Mouse (Mus musculus) hindbrain, embryonic 12.5 days (tissue): ENCODE results near the gene Mki67. TPM values are rescaled to one million over a fixed set of nuclear protein-coding genes. Genes with fewer than 3 reads are reported as not detected.

Experiments used
- ATAC-seq: fragments of 200-750 bp; cut with Nextera tagmentation; 2 replicates; pipeline ENCODE4 v1.8.0; 2017; ENCODE audit warnings: moderate TSS enrichment; ENCODE audit not compliant: low FRiP score
- H3K27ac ChIP-seq: fragments of 300-500 bp; sonication (generic); 2 replicates; pipeline ENCODE4 v1.5.1; 2016; ENCODE audit warnings: mild to moderate bottlenecking
- H3K27me3 ChIP-seq: fragments of 300-500 bp; sonication (generic); 2 replicates; pipeline ENCODE4 v1.6.1; 2016; ENCODE audit warnings: mild to moderate bottlenecking
- H3K36me3 ChIP-seq: fragments of 300-500 bp; sonication (generic); 2 replicates; pipeline ENCODE4 v1.6.1; 2016; ENCODE audit warnings: mild to moderate bottlenecking
- H3K4me1 ChIP-seq: fragments of 300-500 bp; sonication (generic); 2 replicates; pipeline ENCODE4 v1.6.1; 2016
- H3K4me2 ChIP-seq: fragments of 300-500 bp; sonication (generic); replicated peaks from 2 replicates; pipeline ENCODE4 v1.6.1; 2016; ENCODE audit warnings: mild to moderate bottlenecking
- H3K4me3 ChIP-seq: fragments of 300-500 bp; sonication (generic); 2 replicates; pipeline ENCODE4 v1.5.1; 2016; ENCODE audit warnings: mild to moderate bottlenecking
- H3K9ac ChIP-seq: fragments of 300-500 bp; sonication (generic); 2 replicates; pipeline ENCODE4 v1.6.1; 2016; ENCODE audit warnings: mild to moderate bottlenecking, moderate library complexity
- H3K9me3 ChIP-seq: fragments of 300-500 bp; sonication (generic); replicated peaks from 2 replicates; pipeline ENCODE4 v1.6.1; 2016; ENCODE audit warnings: mild to moderate bottlenecking
- WGBS: fragments of 180-500 bp; shearing (Covaris S2); methylation state at CpG from one replicate; pipeline ENCODE4 v1.1.7; 2016; 5-methylcytosine and 5-hydroxymethylcytosine counted together
- polyA plus RNA-seq: library from polyadenylated mRNA; unstranded; fragments of >200 nt; fragmentation: Nextera tagmentation; extraction: Ambion mirVana; gene quantifications from 2 replicates; pipeline ENCODE4 v1.2.1, GENCODE M21; 2016

The Mki67 gene
- polyA plus RNA-seq, 1 experiment from 2014 or later: 37.0 TPM

- Histone ChIP-seq H3K4me1 (no peaks in the 10 kb centered on the region), H3K36me3 (no peaks in the 10 kb centered on the region), H3K4me2 (no peak overlapping the region), H3K4me3 (no peak overlapping the region), H3K27ac (no peak overlapping the region), H3K9ac (no peak overlapping the region), H3K9me3 (no peaks in the 10 kb centered on the region), H3K27me3 (no peaks in the 10 kb centered on the region)
- ATAC-seq: no peak
- 92% methylated on average over 7 of the region's 7 CpGs for WGBS
Measured at GRCm38 (mm10) chr7:135658150-135658549, 58.0 kb downstream of the Mki67 start.

GRCm38 (mm10) chr7:135655113-135655512 lies 61.0 kb downstream of the Mki67 start:
- Histone ChIP-seq H3K27ac (no peak overlapping the region), H3K9ac (no peak overlapping the region), H3K27me3 (no peaks in the 10 kb centered on the region), H3K4me3 (no peak overlapping the region), H3K4me1 (no peaks in the 10 kb centered on the region), H3K9me3 (no peaks in the 10 kb centered on the region), H3K36me3 (no peaks in the 10 kb centered on the region), H3K4me2 (no peak overlapping the region)
- WGBS: 83% methylated on average over 4 of the region's 4 CpGs
- ATAC-seq: no peak

GRCm38 (mm10) chr7:135654288-135654687 lies 61.9 kb downstream of the Mki67 start:
- H3K27me3 ChIP-seq: no peaks in the 10 kb centered on the region
- H3K9ac ChIP-seq: no peak overlapping the region
- H3K4me1 ChIP-seq: no peaks in the 10 kb centered on the region
- WGBS: 91% methylated on average over 6 of the region's 6 CpGs
- no peaks in the 10 kb centered on the region for H3K9me3 ChIP-seq
- no peaks in the 10 kb centered on the region for H3K36me3 ChIP-seq
- no peak overlapping the region for H3K4me3 ChIP-seq
- no peak for ATAC-seq
- no peak overlapping the region for H3K27ac ChIP-seq
- H3K4me2 ChIP-seq: no peak overlapping the region

GRCm38 (mm10) chr7:135653601-135654000 lies 62.6 kb downstream of the Mki67 start:
- Histone ChIP-seq H3K36me3 (no peaks in the 10 kb centered on the region), H3K4me1 (no peaks in the 10 kb centered on the region)

GRCm38 (mm10) chr7:135652781-135653180 lies 63.4 kb downstream of the Mki67 start:
- H3K36me3 ChIP-seq: no peaks in the 10 kb centered on the region
- 0 out of 2 replicates have a peak, but pooled peaks cover 4% of the 10 kb centered on the region for H3K9me3 ChIP-seq
- no peak overlapping the region for H3K9ac ChIP-seq
- WGBS: 56% methylated on average over 11 of the region's 11 CpGs
- H3K27ac ChIP-seq: no peak overlapping the region
- H3K4me2 ChIP-seq: no peak overlapping the region
- H3K4me3 ChIP-seq: no peak overlapping the region
- H3K27me3 ChIP-seq: no peaks in the 10 kb centered on the region
- no peak for ATAC-seq
- no peaks in the 10 kb centered on the region for H3K4me1 ChIP-seq

More at GRCm38 (mm10) chr7:135653601-135654000, 62.6 kb downstream of the Mki67 start:
- H3K4me2 ChIP-seq: no peak overlapping the region
- ATAC-seq: no peak
- H3K27ac ChIP-seq: no peak overlapping the region
- H3K27me3 ChIP-seq: no peaks in the 10 kb centered on the region
- 82% methylated on average over 7 of the region's 7 CpGs for WGBS
- no peak overlapping the region for H3K9ac ChIP-seq
- H3K9me3 ChIP-seq: no peaks in the 10 kb centered on the region
- no peak overlapping the region for H3K4me3 ChIP-seq

GRCm38 (mm10) chr7:135651831-135652511 lies 64.2 kb downstream of the Mki67 start:
- 0 out of 2 replicates have a peak, but pooled peaks cover 4% of the 10 kb centered on the region for H3K9me3 ChIP-seq
- no peak overlapping the region for H3K4me3 ChIP-seq
- no peak overlapping the region for H3K4me2 ChIP-seq
- WGBS: 64% methylated on average over 18 of the region's 18 CpGs
- H3K27me3 ChIP-seq: no peaks in the 10 kb centered on the region
- H3K9ac ChIP-seq: no peak overlapping the region
- H3K27ac ChIP-seq: no peak overlapping the region
- H3K36me3 ChIP-seq: no peaks in the 10 kb centered on the region
- ATAC-seq: no peak
- H3K4me1 ChIP-seq: no peaks in the 10 kb centered on the region

GRCm38 (mm10) chr7:135650061-135650460 lies 66.1 kb downstream of the Mki67 start:
- H3K36me3 ChIP-seq: no peaks in the 10 kb centered on the region
- no peaks in the 10 kb centered on the region for H3K4me1 ChIP-seq
- no peak overlapping the region for H3K4me2 ChIP-seq
- WGBS: 88% methylated on average over 5 of the region's 5 CpGs
- H3K9me3 ChIP-seq: 0 out of 2 replicates have a peak, but pooled peaks cover 4% of the 10 kb centered on the region
- H3K27me3 ChIP-seq: no peaks in the 10 kb centered on the region
- no peak overlapping the region for H3K4me3 ChIP-seq
- no peak for ATAC-seq
- H3K27ac ChIP-seq: no peak overlapping the region
- H3K9ac ChIP-seq: no peak overlapping the region

GRCm38 (mm10) chr7:135649306-135649705 lies 66.9 kb downstream of the Mki67 start:
- no peak overlapping the region for H3K9ac ChIP-seq
- H3K27me3 ChIP-seq: no peaks in the 10 kb centered on the region
- H3K4me2 ChIP-seq: no peak overlapping the region
- no peaks in the 10 kb centered on the region for H3K36me3 ChIP-seq
- H3K9me3 ChIP-seq: 0 out of 2 replicates have a peak, but pooled peaks cover 4% of the 10 kb centered on the region
- WGBS: 85% methylated on average over 1 of the region's 1 CpGs
- no peaks in the 10 kb centered on the region for H3K4me1 ChIP-seq
- ATAC-seq: no peak
- no peak overlapping the region for H3K27ac ChIP-seq
- no peak overlapping the region for H3K4me3 ChIP-seq

GRCm38 (mm10) chr7:135648821-135649220 lies 67.3 kb downstream of the Mki67 start:
- no peak overlapping the region for H3K4me3 ChIP-seq
- no peak for ATAC-seq
- no peak overlapping the region for H3K27ac ChIP-seq
- 0 out of 2 replicates have a peak, but pooled peaks cover 4% of the 10 kb centered on the region for H3K9me3 ChIP-seq
- WGBS: 89% methylated on average over 8 of the region's 8 CpGs
- no peaks in the 10 kb centered on the region for H3K27me3 ChIP-seq
- H3K36me3 ChIP-seq: no peaks in the 10 kb centered on the region
- no peak overlapping the region for H3K4me2 ChIP-seq
- H3K9ac ChIP-seq: no peak overlapping the region
- H3K4me1 ChIP-seq: no peaks in the 10 kb centered on the region

- Histone ChIP-seq H3K27me3 (no peaks in the 10 kb centered on the region), H3K4me1 (no peaks in the 10 kb centered on the region), H3K9ac (no peak overlapping the region), H3K4me2 (no peak overlapping the region), H3K9me3 (0 out of 2 replicates have a peak, but pooled peaks cover 4% of the 10 kb centered on the region), H3K4me3 (no peak overlapping the region), H3K27ac (no peak overlapping the region), H3K36me3 (no peaks in the 10 kb centered on the region)
- ATAC-seq: no peak
- 86% methylated on average over 6 of the region's 6 CpGs for WGBS
Measured at GRCm38 (mm10) chr7:135646976-135647375, 69.2 kb downstream of the Mki67 start.

- no peaks in the 10 kb centered on the region for H3K27me3 ChIP-seq
- 92% methylated on average over 1 of the region's 1 CpGs for WGBS
- ATAC-seq: no peak
Measured at GRCm38 (mm10) chr7:135644452-135644851, 71.7 kb downstream of the Mki67 start.

GRCm38 (mm10) chr7:135641698-135642507 lies 74.3 kb downstream of the Mki67 start:
- H3K27me3 ChIP-seq: no peaks in the 10 kb centered on the region
- no peak overlapping the region for H3K4me2 ChIP-seq
- ATAC-seq: no peak
- 67% methylated on average over 14 of the region's 14 CpGs for WGBS
- no peak overlapping the region for H3K4me3 ChIP-seq
- H3K4me1 ChIP-seq: peaks cover 3% of the 10 kb centered on the region; the same call in 1 of the 2 replicates
- H3K27ac ChIP-seq: no peak overlapping the region
- no peak overlapping the region for H3K9ac ChIP-seq
- no peaks in the 10 kb centered on the region for H3K9me3 ChIP-seq
- no peaks in the 10 kb centered on the region for H3K36me3 ChIP-seq

More at GRCm38 (mm10) chr7:135644452-135644851, 71.7 kb downstream of the Mki67 start:
- H3K4me2 ChIP-seq: no peak overlapping the region
- H3K9ac ChIP-seq: no peak overlapping the region
- H3K27ac ChIP-seq: no peak overlapping the region
- no peak overlapping the region for H3K4me3 ChIP-seq
- H3K9me3 ChIP-seq: 0 out of 2 replicates have a peak, but pooled peaks cover 4% of the 10 kb centered on the region
- no peaks in the 10 kb centered on the region for H3K4me1 ChIP-seq
- no peaks in the 10 kb centered on the region for H3K36me3 ChIP-seq
